Mouse (Mus musculus): ENCODE data around the gene Letmd1. TPM values are rescaled to one million over a fixed set of nuclear protein-coding genes. Genes with fewer than 3 reads are reported as not detected.

Letmd1 gene
- polyA plus RNA-seq, 1 experiment: 9.5 TPM

DNA sequence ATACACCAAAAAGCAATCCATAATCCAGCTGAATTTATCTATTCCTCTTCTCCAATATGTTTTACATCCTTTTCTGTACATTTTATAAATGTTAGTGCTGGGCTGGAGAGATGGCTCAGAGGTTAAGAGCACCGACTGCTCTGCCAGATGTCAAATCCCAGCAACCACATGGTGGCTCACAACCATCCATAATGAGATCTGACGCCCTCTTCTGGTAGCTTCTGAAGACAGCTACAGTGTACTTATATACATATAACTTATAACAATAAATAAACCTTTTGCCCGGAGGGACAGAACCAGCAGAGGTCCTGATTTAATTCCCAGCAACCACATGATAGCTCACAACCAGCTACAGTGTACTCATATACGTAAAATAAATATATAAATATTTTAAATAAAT, 20.3 kb upstream of the Letmd1 start:
- no peak overlapping the region for H3K27ac ChIP-seq (ENCODE audit: insufficient read depth, low read length)
- H3K9me3 ChIP-seq (replicated peaks; ENCODE audit: control insufficient read depth, insufficient read depth, low read length, poor library complexity, severe bottlenecking): no peaks in the 10 kb centered on the region
- H3K4me3 ChIP-seq (ENCODE audit: low read depth, low read length): no peak overlapping the region
- no peaks in the 10 kb centered on the region for H3K36me3 ChIP-seq (ENCODE audit: control insufficient read depth, insufficient read depth, low read length, poor library complexity, severe bottlenecking)
- no peaks in the 10 kb centered on the region for H3K27me3 ChIP-seq (ENCODE audit: control insufficient read depth, insufficient read depth, low read length, poor library complexity, severe bottlenecking)
- no peak overlapping the region for H3K9ac ChIP-seq (ENCODE audit: low read depth, poor library complexity, severe bottlenecking)
- no peak for TF ChIP-seq CTCF (IDR thresholded peaks at IDR 0.05; ENCODE audit: low read depth, low read length)
- no peak for TF ChIP-seq POLR2A (IDR thresholded peaks at IDR 0.05; ENCODE audit: insufficient read depth, low read length)
- TF ChIP-seq EP300 (IDR thresholded peaks at IDR 0.05; ENCODE audit: insufficient read depth, low read depth, low read length): no peak
- H3K4me1 ChIP-seq (ENCODE audit: control insufficient read depth, insufficient read depth, low read length): no peaks in the 10 kb centered on the region

DNA sequence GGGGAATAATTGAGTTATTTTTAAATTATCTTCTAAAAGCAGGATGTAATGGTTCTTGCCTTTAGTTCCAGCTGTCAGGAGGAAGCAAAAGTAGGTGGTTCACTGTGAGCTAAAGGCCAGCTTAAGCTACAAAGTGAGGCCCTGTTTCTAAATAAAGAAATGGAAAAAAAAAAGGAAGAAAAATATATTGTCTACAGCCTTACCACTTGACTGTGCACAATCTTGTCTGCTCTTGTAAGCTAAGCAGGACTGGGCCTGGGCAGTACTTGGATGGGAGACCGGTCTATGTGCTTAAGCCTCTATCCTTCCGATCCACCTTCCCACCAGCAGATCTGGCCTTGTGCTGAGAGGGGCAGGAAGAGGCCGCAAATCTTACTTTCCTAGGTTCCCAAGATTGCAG, 19.3 kb upstream of the Letmd1 start:
- H3K27me3 ChIP-seq (ENCODE audit: control insufficient read depth, insufficient read depth, low read length, poor library complexity, severe bottlenecking): no peaks in the 10 kb centered on the region
- no peak overlapping the region for H3K4me3 ChIP-seq (ENCODE audit: low read depth, low read length)
- no peak overlapping the region for H3K27ac ChIP-seq (ENCODE audit: insufficient read depth, low read length)
- H3K36me3 ChIP-seq (ENCODE audit: control insufficient read depth, insufficient read depth, low read length, poor library complexity, severe bottlenecking): no peaks in the 10 kb centered on the region
- H3K9ac ChIP-seq (ENCODE audit: low read depth, poor library complexity, severe bottlenecking): no peak overlapping the region
- TF ChIP-seq EP300 (IDR thresholded peaks at IDR 0.05; ENCODE audit: insufficient read depth, low read depth, low read length): no peak
- TF ChIP-seq CTCF (IDR thresholded peaks at IDR 0.05; ENCODE audit: low read depth, low read length): no peak
- TF ChIP-seq POLR2A (IDR thresholded peaks at IDR 0.05; ENCODE audit: insufficient read depth, low read length): no peak
- no peaks in the 10 kb centered on the region for H3K9me3 ChIP-seq (replicated peaks; ENCODE audit: control insufficient read depth, insufficient read depth, low read length, poor library complexity, severe bottlenecking)
- H3K4me1 ChIP-seq (ENCODE audit: control insufficient read depth, insufficient read depth, low read length): no peaks in the 10 kb centered on the region

DNA sequence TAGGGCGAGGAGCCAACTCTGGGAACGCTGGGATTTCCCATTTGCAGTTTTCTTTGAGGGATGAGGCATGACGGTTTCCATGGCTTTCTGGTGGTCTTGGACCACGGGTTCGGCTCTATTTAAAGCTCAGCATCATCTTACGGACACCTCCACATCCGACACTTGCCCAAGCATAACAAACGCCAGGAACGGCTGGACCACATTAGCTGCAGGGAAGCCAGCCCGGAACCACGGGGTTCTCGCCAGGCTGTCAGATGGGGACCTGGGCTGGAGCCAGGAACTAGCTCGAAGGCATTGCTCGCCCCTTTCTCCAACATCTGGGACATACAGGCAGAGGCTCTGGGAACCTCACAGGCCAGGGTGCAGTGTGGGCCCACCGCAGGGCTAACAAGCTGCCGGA, 17.6 kb upstream of the Letmd1 start:
- no peak overlapping the region for H3K9ac ChIP-seq (ENCODE audit: low read depth, poor library complexity, severe bottlenecking)
- no peaks in the 10 kb centered on the region for H3K36me3 ChIP-seq (ENCODE audit: control insufficient read depth, insufficient read depth, low read length, poor library complexity, severe bottlenecking)
- H3K27ac ChIP-seq (ENCODE audit: insufficient read depth, low read length): no peak overlapping the region
- no peak for TF ChIP-seq POLR2A (IDR thresholded peaks at IDR 0.05; ENCODE audit: insufficient read depth, low read length)
- no peak for TF ChIP-seq EP300 (IDR thresholded peaks at IDR 0.05; ENCODE audit: insufficient read depth, low read depth, low read length)
- TF ChIP-seq CTCF (IDR thresholded peaks at IDR 0.05; ENCODE audit: low read depth, low read length): no peak
- H3K4me1 ChIP-seq (ENCODE audit: control insufficient read depth, insufficient read depth, low read length): no peaks in the 10 kb centered on the region
- H3K27me3 ChIP-seq (ENCODE audit: control insufficient read depth, insufficient read depth, low read length, poor library complexity, severe bottlenecking): no peaks in the 10 kb centered on the region
- H3K9me3 ChIP-seq (replicated peaks; ENCODE audit: control insufficient read depth, insufficient read depth, low read length, poor library complexity, severe bottlenecking): no peaks in the 10 kb centered on the region
- no peak overlapping the region for H3K4me3 ChIP-seq (ENCODE audit: low read depth, low read length)

- TF ChIP-seq CTCF (IDR thresholded peaks at IDR 0.05; ENCODE audit: low read depth, low read length): no peak
- no peak for TF ChIP-seq EP300 (IDR thresholded peaks at IDR 0.05; ENCODE audit: insufficient read depth, low read depth, low read length)
- TF ChIP-seq POLR2A (IDR thresholded peaks at IDR 0.05; ENCODE audit: insufficient read depth, low read length): no peak
- H3K27ac ChIP-seq (ENCODE audit: insufficient read depth, low read length): no peak overlapping the region
- no peaks in the 10 kb centered on the region for H3K9me3 ChIP-seq (replicated peaks; ENCODE audit: control insufficient read depth, insufficient read depth, low read length, poor library complexity, severe bottlenecking)
- no peak overlapping the region for H3K4me3 ChIP-seq (ENCODE audit: low read depth, low read length)
- H3K36me3 ChIP-seq (ENCODE audit: control insufficient read depth, insufficient read depth, low read length, poor library complexity, severe bottlenecking): no peaks in the 10 kb centered on the region
- no peaks in the 10 kb centered on the region for H3K4me1 ChIP-seq (ENCODE audit: control insufficient read depth, insufficient read depth, low read length)
- H3K9ac ChIP-seq (ENCODE audit: low read depth, poor library complexity, severe bottlenecking): no peak overlapping the region
- H3K27me3 ChIP-seq (ENCODE audit: control insufficient read depth, insufficient read depth, low read length, poor library complexity, severe bottlenecking): no peaks in the 10 kb centered on the region
Measured at GRCm38 (mm10) chr15:100452486-100452885, 16.3 kb upstream of the Letmd1 start.

DNA sequence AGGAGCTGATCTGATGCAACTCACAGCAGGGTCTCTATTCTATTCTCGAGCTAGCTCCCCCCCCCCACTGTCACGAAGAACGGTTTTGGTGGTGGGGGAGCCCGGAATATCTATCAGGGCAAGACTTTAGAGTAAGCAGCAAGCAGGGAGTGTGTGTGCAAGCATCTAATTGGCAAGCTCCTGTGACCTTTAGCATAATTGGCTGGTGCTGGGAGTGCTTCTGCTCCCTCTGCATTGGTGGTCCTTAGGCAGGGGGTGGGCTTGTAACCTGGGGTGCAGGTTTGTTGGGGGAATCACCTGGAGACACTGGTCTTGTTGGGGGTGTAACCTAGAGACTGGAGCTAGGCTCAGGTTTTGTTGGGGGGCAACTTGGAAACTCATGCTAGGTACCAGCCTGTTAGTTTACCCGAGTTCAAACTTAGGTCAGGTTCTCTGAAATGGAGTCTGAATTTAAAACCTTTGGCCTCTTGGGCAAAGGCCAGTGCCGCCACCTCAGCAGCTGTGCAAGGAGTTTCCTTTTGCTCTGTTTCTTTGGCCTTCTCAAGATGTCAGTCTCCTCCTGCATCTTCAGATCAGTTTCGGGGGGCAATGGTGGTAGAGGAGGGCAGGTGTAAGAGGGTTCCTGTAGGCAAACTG, 12.3 kb upstream of the Letmd1 start:
- Histone ChIP-seq H3K9me3 (replicated peaks; ENCODE audit: control insufficient read depth, insufficient read depth, low read length, poor library complexity, severe bottlenecking) (no peaks in the 10 kb centered on the region), H3K4me1 (ENCODE audit: control insufficient read depth, insufficient read depth, low read length) (peaks cover 1% of the 10 kb centered on the region), H3K9ac (ENCODE audit: low read depth, poor library complexity, severe bottlenecking) (no peak overlapping the region), H3K36me3 (ENCODE audit: control insufficient read depth, insufficient read depth, low read length, poor library complexity, severe bottlenecking) (no peaks in the 10 kb centered on the region), H3K4me3 (ENCODE audit: low read depth, low read length) (no peak overlapping the region), H3K27ac (ENCODE audit: insufficient read depth, low read length) (no peak overlapping the region), H3K27me3 (ENCODE audit: control insufficient read depth, insufficient read depth, low read length, poor library complexity, severe bottlenecking) (no peaks in the 10 kb centered on the region)
- TF ChIP-seq POLR2A (IDR thresholded peaks at IDR 0.05; ENCODE audit: insufficient read depth, low read length) (no peak), CTCF (IDR thresholded peaks at IDR 0.05; ENCODE audit: low read depth, low read length) (no peak), EP300 (IDR thresholded peaks at IDR 0.05; ENCODE audit: insufficient read depth, low read depth, low read length) (no peak)

GRCm38 (mm10) chr15:100457340-100457739, 11.5 kb upstream of the Letmd1 start:
- Histone ChIP-seq H3K4me3 (ENCODE audit: low read depth, low read length) (no peak overlapping the region), H3K36me3 (ENCODE audit: control insufficient read depth, insufficient read depth, low read length, poor library complexity, severe bottlenecking) (no peaks in the 10 kb centered on the region), H3K27ac (ENCODE audit: insufficient read depth, low read length) (no peak overlapping the region), H3K9me3 (replicated peaks; ENCODE audit: control insufficient read depth, insufficient read depth, low read length, poor library complexity, severe bottlenecking) (no peaks in the 10 kb centered on the region), H3K27me3 (ENCODE audit: control insufficient read depth, insufficient read depth, low read length, poor library complexity, severe bottlenecking) (no peaks in the 10 kb centered on the region), H3K9ac (ENCODE audit: low read depth, poor library complexity, severe bottlenecking) (no peak overlapping the region), H3K4me1 (ENCODE audit: control insufficient read depth, insufficient read depth, low read length) (peaks cover 1% of the 10 kb centered on the region)
- TF ChIP-seq POLR2A (IDR thresholded peaks at IDR 0.05; ENCODE audit: insufficient read depth, low read length): no peak
- peak; percentile 95 for TF ChIP-seq CTCF (IDR thresholded peaks at IDR 0.05; ENCODE audit: low read depth, low read length)

Data from ES-Bruce4 (cell line).